ENCODE assay signal across 9 mouse cellular contexts in the genomic region with DNA sequence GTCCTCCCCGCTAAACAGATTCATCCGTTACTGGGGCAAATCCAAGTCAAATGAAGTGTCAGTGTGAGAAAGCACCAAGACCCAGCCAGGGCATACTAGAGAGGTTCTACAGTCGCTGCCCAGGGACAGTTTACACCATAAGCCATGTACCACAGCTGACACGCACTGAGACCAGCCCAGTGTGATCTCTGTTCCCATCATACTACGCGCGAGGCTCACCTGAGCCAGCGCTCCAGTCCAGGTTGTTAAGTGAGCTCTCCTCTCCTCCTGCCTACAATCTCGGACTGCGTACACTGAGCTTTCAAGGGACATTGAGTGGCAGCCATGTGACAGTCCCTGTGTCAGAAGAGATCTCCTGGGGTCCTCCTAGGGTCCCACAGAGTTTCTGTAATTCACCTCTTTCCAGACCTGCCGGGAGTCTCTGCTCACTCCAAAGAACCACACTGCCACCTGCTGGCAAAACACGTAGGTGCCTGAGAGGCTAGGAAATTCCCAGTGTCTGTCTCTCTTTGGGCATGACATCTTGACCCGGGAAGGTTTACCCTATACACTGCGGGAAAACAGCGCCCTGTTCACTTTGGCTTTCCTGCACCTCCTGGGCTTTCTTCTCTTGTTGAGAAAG.
DNase-seq lines count a peak whose midpoint lies in the region; ATAC-seq and TF ChIP-seq lines count a peak whose summit lies in the region.
"Had no signal": no experiment of that assay in that cellular context is flagged by ENCODE, and none has a peak within 500 bp of the region (broad histone marks: within the 10 kb centered on the region; RNA-seq: fewer than 3 reads in every experiment).

No protein-coding gene starts in this region.

- no peaks in the 10 kb centered on the region for H3K36me3 ChIP-seq in C2C12 (ENCODE audit: control insufficient read depth, insufficient read depth)
- H3K36me3 ChIP-seq in embryonic facial prominence, embryonic 12.5 days: no peaks in the 10 kb centered on the region
- no peaks in the 10 kb centered on the region; the same call in 1 of the 2 replicates for H3K36me3 ChIP-seq in heart, embryonic 16.5 days (ENCODE audit: control insufficient read depth, insufficient read depth)
- no peaks in the 10 kb centered on the region for H3K36me3 ChIP-seq in liver, embryonic 14.5 days (replicated peaks; ENCODE audit: control insufficient read depth, insufficient read depth, low read depth)
- no peaks in the 10 kb centered on the region for H3K36me3 ChIP-seq in neural tube, embryonic 15.5 days

- no peaks in the 10 kb centered on the region for H3K79me2 ChIP-seq in C2C12 (ENCODE audit: control insufficient read depth, insufficient read depth)

- no peak overlapping the region for H3K4me3 ChIP-seq in C2C12 (ENCODE audit: insufficient read depth, poor library complexity, severe bottlenecking)
- no peak overlapping the region for H3K4me3 ChIP-seq in embryonic facial prominence, embryonic 12.5 days
- no peak overlapping the region for H3K4me3 ChIP-seq in heart, embryonic 16.5 days (ENCODE audit: low read length)
- no peak overlapping the region for H3K4me3 ChIP-seq in liver, embryonic 14.5 days (ENCODE audit: insufficient read depth in 1 of 2, low read depth in 2 of 2, low read length in 2 of 2)
- H3K4me3 ChIP-seq in neural tube, embryonic 15.5 days (replicated peaks): no peak overlapping the region
- H3K4me3 ChIP-seq: erythroblast, embryonic 14.5 days had no signal

- WGBS in embryonic facial prominence, embryonic 12.5 days: 49% methylated on average over 15 of the region's 15 CpGs
- WGBS in heart, embryonic 16.5 days: 53% methylated on average over 15 of the region's 15 CpGs
- WGBS in liver, embryonic 14.5 days (ENCODE audit: insufficient replicate concordance): 53% methylated on average over 15 of the region's 15 CpGs
- WGBS in neural tube, embryonic 15.5 days: 52% methylated on average over 15 of the region's 15 CpGs

- H3ac ChIP-seq in C2C12 (ENCODE audit: control insufficient read depth, insufficient read length, low read depth): no peak overlapping the region

- H3K4me2 ChIP-seq in embryonic facial prominence, embryonic 12.5 days (replicated peaks): no peak overlapping the region
- H3K4me2 ChIP-seq in heart, embryonic 16.5 days (ENCODE audit: low read depth, low read length): no peak overlapping the region
- no peak overlapping the region for H3K4me2 ChIP-seq in liver, embryonic 14.5 days (ENCODE audit: low read depth)
- H3K4me2 ChIP-seq in neural tube, embryonic 15.5 days: no peak overlapping the region

- TF ChIP-seq EP300 in liver, embryonic 14.5 days (IDR thresholded peaks at IDR 0.05; ENCODE audit: low read depth): no peak

- TF ChIP-seq CTCF in C2C12 (IDR thresholded peaks at IDR 0.05; ENCODE audit: control insufficient read depth, insufficient read depth, insufficient read length): peak; percentile 40
- TF ChIP-seq CTCF in liver, embryonic 14.5 days (IDR thresholded peaks at IDR 0.05; ENCODE audit: low read depth): peak; percentile 85

- peak; percentile 74 to 77 for DNase-seq in adrenal gland, postnatal 36 days
- peak; percentile 87 to 88 for DNase-seq in kidney, postnatal 4 days
- peak; percentile 16 to 22 (median 16) for DNase-seq in liver, embryonic 14.5 days (ENCODE audit: low read depth in 3 of 3, low spot score in 3 of 3)
- DNase-seq in thymus, postnatal 14 days: peak; percentile 62

- H3K79me3 ChIP-seq in C2C12 (ENCODE audit: low read depth): no peaks in the 10 kb centered on the region

- no peak overlapping the region for H3K27ac ChIP-seq in embryonic facial prominence, embryonic 12.5 days
- no peak overlapping the region for H3K27ac ChIP-seq in heart, embryonic 16.5 days (ENCODE audit: low read length)
- no peak overlapping the region for H3K27ac ChIP-seq in liver, embryonic 14.5 days
- H3K27ac ChIP-seq in neural tube, embryonic 15.5 days (replicated peaks): no peak overlapping the region

- no peak overlapping the region for H3K9ac ChIP-seq in embryonic facial prominence, embryonic 12.5 days
- H3K9ac ChIP-seq in heart, embryonic 16.5 days (ENCODE audit: low read length): no peak overlapping the region
- H3K9ac ChIP-seq in liver, embryonic 14.5 days (replicated peaks): no peak overlapping the region
- H3K9ac ChIP-seq in neural tube, embryonic 15.5 days (replicated peaks): no peak overlapping the region

- peak; percentile 70; the same call in 1 of the 2 replicates for ATAC-seq in embryonic facial prominence, embryonic 12.5 days (ENCODE audit: insufficient number of reproducible peaks, insufficient read depth, low FRiP score, low TSS enrichment)
- peak; percentile 49 for ATAC-seq in heart, embryonic 16.5 days (replicated peaks; ENCODE audit: extremely low read depth, insufficient read depth, low FRiP score)
- no peak for ATAC-seq in liver, embryonic 14.5 days (ENCODE audit: insufficient read depth)
- peak; percentile 69 for ATAC-seq in neural tube, embryonic 15.5 days (ENCODE audit: low FRiP score)

- H3K4me1 ChIP-seq in embryonic facial prominence, embryonic 12.5 days: no peaks in the 10 kb centered on the region
- H3K4me1 ChIP-seq in heart, embryonic 16.5 days (ENCODE audit: control insufficient read depth, insufficient read depth, low read length): no peaks in the 10 kb centered on the region
- H3K4me1 ChIP-seq in liver, embryonic 14.5 days (replicated peaks; ENCODE audit: control insufficient read depth in 2 of 2, insufficient read depth in 2 of 2, low read length in 1 of 2): no peaks in the 10 kb centered on the region
- 0 out of 2 replicates have a peak, but pooled peaks cover 4% of the 10 kb centered on the region for H3K4me1 ChIP-seq in neural tube, embryonic 15.5 days

- no peaks in the 10 kb centered on the region for H3K27me3 ChIP-seq in C2C12 (ENCODE audit: control insufficient read depth, insufficient read depth, insufficient read length)
- no peaks in the 10 kb centered on the region for H3K27me3 ChIP-seq in embryonic facial prominence, embryonic 12.5 days
- no peaks in the 10 kb centered on the region for H3K27me3 ChIP-seq in heart, embryonic 16.5 days (ENCODE audit: control insufficient read depth, insufficient read depth, low read length)
- H3K27me3 ChIP-seq in liver, embryonic 14.5 days (ENCODE audit: control insufficient read depth, insufficient read depth, low read length): no peaks in the 10 kb centered on the region
- H3K27me3 ChIP-seq in neural tube, embryonic 15.5 days (replicated peaks): no peaks in the 10 kb centered on the region

- H3K9me3 ChIP-seq in embryonic facial prominence, embryonic 12.5 days: no peaks in the 10 kb centered on the region
- no peaks in the 10 kb centered on the region for H3K9me3 ChIP-seq in heart, embryonic 16.5 days (replicated peaks; ENCODE audit: control insufficient read depth, low read length)
- no peaks in the 10 kb centered on the region for H3K9me3 ChIP-seq in liver, embryonic 14.5 days (ENCODE audit: control insufficient read depth, low read length)
- H3K9me3 ChIP-seq in neural tube, embryonic 15.5 days (replicated peaks): no peaks in the 10 kb centered on the region

TF ChIP-seq in C2C12, 6 proteins besides CTCF, POLR2A, EP300 and RAD21:
- TF ChIP-seq FOSL1 (IDR thresholded peaks at IDR 0.05; ENCODE audit: insufficient read depth, low read length, poor library complexity, severe bottlenecking) (no peak), MYOD1 (IDR thresholded peaks at IDR 0.05; ENCODE audit: control insufficient read depth, insufficient read length, low read depth) (no peak), MYOG (IDR thresholded peaks at IDR 0.05; ENCODE audit: control insufficient read depth, extremely low read depth, insufficient read length) (no peak), CEBPB (IDR thresholded peaks at IDR 0.05; ENCODE audit: low read depth) (no peak), MAX (IDR thresholded peaks at IDR 0.05) (no peak), USF1 (IDR thresholded peaks at IDR 0.05; ENCODE audit: low read depth) (no peak)

Comparison
In these comparisons a context has a peak if more than half of its experiments do, and no peak if none do; other contexts are left out.
1. DNase-seq: peak in every context shown above with its lines; median percentile 88 in kidney, postnatal 4 days; 76 in adrenal gland, postnatal 36 days; 62 in thymus, postnatal 14 days; 16 in liver, embryonic 14.5 days.